Mouse (Mus musculus) cerebellum, adult 8-10 months (tissue): ENCODE results near the gene Apmap.
"Not testable (repeated sequence)": the region's sequence is repeated elsewhere in the genome, so short reads cannot be mapped to it uniquely, and the experiment has no call there.

Source experiments
- DNase-seq: peaks from one replicate; pipeline ENCODE4 v3.0.0; 2022

Apmap gene

GRCm38 (mm10) chr2:150610097-150610496 is 1.7 kb upstream of the Apmap start:
- DNase-seq, result no peak

- peak; percentile 72 for DNase-seq
Measured at GRCm38 (mm10) chr2:150608872-150609560, 649 bp upstream of the Apmap start.

DNA sequence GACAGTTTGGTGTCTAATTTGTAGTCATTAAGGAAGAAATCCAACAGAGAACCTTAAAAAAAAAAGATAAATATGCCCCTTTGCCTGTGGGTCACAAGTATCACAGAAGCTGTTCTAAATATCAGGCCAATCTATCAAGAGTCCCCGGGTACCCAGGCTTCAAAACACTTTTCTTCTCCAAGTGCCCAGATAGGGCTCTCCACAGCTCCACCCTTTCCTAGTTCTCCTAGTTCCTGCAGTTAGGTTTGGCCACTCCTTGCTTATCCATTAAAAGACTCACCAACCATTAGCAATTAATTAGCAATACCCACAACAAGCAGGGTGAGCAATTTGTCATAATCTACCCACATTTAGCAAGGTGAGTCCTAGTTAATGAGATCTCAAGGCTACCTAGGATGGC is 1.3 kb downstream of the Apmap start:
- DNase-seq, result no peak

- no peak for DNase-seq
Measured at GRCm38 (mm10) chr2:150604802-150605201, 3.6 kb downstream of the Apmap start.

DNA sequence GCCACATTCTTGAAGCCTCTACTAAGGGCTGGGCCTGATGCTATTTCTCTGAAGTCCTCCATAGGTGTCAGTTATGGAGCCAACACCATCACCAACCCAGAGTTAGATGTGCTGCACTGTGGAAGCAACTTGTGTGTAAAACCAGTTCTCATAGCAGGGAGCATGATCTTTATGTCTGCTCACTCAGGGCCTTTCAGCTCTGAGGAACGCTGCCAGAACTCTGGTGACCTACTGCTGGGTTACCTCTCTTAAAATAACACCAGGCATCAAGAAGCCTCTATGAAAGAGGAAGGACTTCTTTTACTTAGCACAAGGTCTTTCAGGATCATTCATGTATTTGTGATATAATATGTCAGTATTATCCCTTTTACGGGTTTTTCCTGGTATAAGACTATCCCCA is 6.2 kb downstream of the Apmap start:
- DNase-seq, result peak; percentile 6

DNA sequence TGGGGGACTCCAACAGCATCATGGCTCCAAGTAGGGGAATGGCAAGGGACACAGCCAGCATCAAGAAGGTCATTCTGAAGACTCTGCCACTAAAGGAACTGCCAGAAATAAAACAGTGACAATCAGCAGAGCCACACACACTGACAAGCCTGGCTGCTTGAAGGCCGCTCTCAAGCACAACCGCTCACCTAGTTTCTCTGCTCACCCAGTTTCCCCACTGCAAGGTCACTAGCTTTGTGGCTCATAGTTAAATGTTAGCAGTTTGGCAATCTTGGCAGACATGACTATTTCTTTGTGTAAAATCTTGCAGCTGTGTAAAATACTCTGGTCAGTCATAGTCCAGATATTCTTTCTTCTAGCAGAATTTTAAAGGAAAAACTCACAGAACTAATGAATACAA is 8.1 kb downstream of the Apmap start:
- DNase-seq, result no peak

DNA sequence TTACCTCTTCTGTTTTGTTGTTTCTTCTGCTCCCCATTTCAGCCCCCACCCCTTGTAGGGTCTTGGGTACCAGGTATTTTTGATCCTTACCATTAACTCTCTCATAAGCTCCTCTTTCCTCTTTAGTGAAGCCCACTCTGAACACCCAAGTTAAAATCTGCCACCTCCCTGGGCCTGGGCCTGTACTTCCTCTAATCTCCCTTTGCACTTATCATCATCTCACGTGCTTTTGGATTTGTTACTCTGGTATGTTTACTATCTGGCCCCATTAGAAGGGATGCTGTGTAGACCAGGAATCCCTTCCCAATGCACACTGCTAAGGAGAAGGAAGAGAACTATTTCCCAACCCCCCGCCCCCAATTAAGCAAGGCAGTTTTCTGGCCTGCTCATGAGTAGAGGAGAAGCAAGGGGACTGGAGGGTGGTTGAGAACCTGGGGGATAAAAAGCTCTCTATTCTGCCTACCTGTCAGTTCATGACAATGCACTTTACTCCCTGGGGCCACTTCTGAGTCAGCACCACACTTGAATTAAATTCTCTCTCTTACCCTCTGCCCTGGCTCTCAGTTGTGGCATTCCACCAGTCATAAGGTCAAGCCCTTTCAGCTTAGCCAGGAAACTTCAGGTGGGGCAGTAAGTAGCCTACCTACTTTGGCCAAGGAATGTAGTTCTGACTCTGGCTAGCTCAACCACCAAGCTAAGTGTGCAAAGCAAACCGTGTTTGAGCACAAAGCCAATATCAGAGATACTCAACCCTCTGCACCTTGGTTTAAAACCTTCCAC is 12.8 kb downstream of the Apmap start:
- no peak for DNase-seq

GRCm38 (mm10) chr2:150589076-150589475 is 19.3 kb downstream of the Apmap start:
- no peak for DNase-seq

DNA sequence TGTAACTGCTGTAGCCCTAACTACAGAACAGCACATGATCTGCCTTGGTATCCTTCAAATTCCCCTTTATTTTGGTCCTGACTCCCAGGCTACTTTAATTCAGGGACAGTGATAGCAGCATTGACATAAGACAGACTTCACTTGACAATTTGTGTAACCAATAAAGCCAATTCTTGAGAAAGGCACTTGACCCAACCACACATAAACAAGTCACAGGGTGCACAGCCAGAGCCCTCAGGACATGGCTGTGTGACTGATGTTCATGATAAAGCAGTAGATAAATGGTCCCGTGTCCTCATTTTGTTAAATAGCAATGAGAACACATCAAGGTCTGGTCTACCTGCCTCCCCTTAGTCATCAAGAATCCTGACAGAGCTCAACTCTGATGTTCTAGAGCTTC is 28.7 kb downstream of the Apmap start:
- no peak for DNase-seq

- no peak for DNase-seq
Measured at GRCm38 (mm10) chr2:150578603-150579002, 29.8 kb downstream of the Apmap start.

DNA sequence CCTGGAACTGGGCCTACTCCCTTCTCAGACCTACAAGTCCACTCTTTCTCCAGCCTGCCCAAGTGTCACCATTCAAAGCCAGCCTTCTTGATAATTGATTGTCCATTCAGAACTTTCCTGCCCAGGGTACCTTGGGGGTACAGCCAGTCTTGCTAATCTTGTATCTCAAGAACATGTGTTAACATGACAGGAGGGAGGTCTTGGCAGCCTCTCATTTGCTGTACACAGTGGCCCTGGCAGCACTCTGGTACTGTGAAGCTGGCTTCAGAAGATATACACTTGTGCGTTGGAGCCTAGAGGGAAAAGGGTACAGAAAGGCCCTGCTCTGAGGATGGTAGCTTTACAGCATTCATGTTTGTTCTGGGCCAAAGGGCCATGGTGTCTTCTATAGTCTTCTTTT is 32.1 kb downstream of the Apmap start:
- no peak for DNase-seq

DNA sequence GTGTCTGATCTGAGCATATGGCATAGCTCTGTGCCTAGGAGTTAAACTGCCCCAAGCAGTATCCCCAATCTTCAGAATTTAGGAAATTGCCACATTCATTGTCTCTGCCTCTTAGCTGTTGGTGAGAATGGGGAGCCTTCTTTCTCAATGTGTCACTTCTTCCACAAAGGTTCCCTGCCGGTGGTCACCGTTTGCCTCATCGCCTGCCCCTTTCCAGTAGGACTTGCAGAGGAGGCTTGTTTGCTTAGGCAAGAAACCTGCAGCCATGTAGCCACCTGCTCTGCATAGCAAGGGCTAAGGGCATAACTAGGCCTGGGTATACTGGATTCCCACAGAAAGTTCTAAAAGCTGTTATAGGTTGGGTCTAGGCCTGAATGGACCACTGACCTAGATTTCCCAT is 35.9 kb downstream of the Apmap start:
- no peak for DNase-seq

DNA sequence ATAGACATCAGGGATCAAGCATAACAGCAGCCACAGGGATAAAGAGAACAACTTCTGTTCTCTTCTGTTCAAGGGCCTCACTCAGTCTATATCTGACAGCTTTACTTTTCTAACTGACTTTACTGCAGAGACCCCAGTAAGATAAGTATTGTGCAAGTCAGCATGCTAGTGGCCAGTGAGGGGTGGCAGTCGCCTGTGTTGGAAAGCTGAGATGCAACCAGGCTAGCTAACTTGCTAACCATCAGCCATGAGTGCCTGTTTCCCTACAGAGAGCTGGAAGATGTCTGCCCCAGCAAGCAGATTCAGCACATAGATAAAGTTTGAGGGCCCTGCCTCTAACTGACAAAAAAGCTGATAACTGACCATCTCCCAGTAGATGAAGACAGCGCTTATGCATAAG is 37.6 kb downstream of the Apmap start:
- no peak for DNase-seq

DNA sequence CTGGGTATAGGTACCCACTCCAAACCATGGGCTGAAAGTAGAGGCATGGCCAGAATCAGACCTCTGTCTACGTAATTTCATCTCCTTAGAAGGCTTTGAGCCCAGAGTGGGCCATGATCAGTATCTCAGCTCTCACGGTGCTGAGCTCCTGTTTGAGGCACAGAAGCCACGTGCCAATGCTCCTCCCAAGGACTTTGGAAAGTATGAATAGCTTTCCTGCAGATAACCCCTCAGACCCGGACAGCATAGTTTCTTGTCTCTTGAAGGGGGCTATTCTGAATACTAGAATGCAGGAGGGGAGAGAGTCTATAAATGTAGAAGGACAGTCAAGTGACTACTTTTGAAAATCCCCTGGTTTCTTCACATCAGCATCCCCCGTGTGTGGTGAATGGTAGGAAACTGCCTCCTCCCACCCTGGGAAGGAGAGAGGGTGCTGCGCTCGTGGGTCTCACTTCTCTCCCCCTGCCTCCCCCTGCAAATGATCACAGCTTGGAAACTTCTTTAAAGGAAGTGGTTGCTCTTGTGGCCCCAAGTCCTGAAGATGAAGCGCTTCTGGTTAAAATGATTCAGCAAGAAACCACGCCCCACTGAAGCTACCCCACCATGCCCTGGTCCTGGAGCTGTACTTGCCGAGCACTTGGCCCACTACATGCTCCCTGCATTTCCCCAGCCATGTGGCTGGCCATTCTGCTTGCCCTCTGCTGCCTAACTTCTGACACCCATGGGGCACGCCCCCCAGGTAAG is 38.3 kb downstream of the Apmap start, which contains the start of gene Cst7:
TSS of gene Cst7 (plus strand) at position 569 of the 744 bp plus-strand sequence.
- DNase-seq, result no peak

DNA sequence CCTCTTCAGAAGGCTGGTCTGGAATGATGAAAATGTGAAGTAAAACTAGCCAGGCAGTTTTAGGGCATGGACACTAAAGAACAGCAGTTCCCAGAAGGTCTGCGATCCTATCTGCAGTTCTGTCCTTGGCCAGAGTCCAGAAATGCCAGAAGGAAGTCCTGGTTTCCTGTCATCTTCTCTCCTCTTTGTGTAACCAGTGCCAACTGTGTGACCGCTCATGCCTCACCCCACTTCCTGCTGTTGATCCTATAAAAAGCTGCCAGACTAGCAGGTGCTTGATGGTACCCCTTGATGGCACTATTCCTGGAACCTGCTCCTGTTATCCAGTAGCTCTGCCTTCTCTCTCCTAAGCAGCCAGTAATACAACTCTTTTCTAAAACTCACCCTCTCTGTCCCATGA is 41.3 kb downstream of the Apmap start:
- DNase-seq, result peak; percentile 22

DNA sequence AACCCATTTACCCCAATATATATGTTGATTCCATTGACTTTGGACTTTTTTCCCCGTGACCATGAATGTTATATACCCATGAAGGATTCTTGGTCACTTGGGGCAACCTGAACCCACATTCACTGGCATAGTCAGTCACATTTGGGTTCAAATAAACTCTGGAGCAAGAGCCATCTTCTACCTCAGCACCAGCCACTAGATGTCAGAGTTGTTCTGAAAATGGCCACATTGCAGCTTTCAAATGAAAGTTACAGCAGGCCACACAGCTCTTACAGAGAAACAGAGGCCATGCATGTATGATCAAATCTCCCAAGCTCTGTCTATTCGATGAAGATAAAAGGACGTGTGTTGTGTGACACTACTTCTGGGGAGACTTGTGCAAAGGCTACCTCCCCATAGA is 49.8 kb downstream of the Apmap start:
- no peak for DNase-seq

DNA sequence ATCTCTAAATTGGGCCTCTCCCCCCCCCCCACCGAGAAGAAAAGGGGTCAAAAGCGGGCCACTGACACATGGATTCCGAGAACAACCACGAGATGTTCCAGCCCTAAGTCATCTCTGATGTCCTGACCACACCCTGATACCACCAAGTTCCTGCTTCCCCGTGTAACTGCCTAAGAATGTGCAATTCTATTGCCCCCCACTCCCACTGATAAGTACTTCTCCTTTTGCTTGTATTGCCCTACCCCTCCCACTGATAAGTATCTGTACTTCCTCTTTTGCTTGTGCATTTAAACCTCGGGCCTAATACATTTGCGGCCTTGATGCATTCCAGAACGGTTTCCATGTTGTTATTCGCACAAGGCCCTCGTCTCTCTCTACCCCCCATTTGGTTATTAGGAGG is 58.8 kb downstream of the Apmap start:
- not testable (repeated sequence) for DNase-seq
